Mouse (Mus musculus) hindbrain, embryonic 14.5 days (tissue): ENCODE data around the gene Kcnh4. TPM values are rescaled to one million over a fixed set of nuclear protein-coding genes. Genes with fewer than 3 reads are reported as not detected.

ENCODE experiments used
- ATAC-seq: fragments of 200-750 bp; cut with Nextera tagmentation; 2 replicates; pipeline ENCODE4 v1.8.0; 2017; ENCODE audit warnings: moderate number of reproducible peaks, mild to moderate bottlenecking, moderate TSS enrichment, moderate library complexity; ENCODE audit not compliant: low FRiP score
- DNase-seq: peaks from one replicate; pipeline ENCODE4 v3.0.0-alpha.2; 2015; ENCODE audit warnings: low spot score
- H3K27ac ChIP-seq: fragments of 300-500 bp; sonication (generic); 2 replicates; pipeline ENCODE4 v1.5.1; 2014; ENCODE audit warnings: mild to moderate bottlenecking, moderate library complexity
- H3K27me3 ChIP-seq: fragments of 300-500 bp; sonication (generic); 2 replicates; pipeline ENCODE4 v1.6.1; 2014; ENCODE audit warnings: mild to moderate bottlenecking, low read length, mixed read lengths; ENCODE audit not compliant: control insufficient read depth, insufficient read depth
- H3K36me3 ChIP-seq: fragments of 300-500 bp; sonication (generic); replicated peaks from 2 replicates; pipeline ENCODE4 v1.6.1; 2014; ENCODE audit not compliant: control insufficient read depth, insufficient read depth
- H3K4me1 ChIP-seq: fragments of 300-500 bp; sonication (generic); replicated peaks from 2 replicates; pipeline ENCODE4 v1.6.1; 2014; ENCODE audit warnings: antibody characterized with exemption, low read length, mixed read lengths; ENCODE audit not compliant: control insufficient read depth, insufficient read depth
- H3K4me2 ChIP-seq: fragments of 300-500 bp; sonication (generic); replicated peaks from 2 replicates; pipeline ENCODE4 v1.6.1; 2014; ENCODE audit warnings: mild to moderate bottlenecking, moderate library complexity
- H3K4me3 ChIP-seq: fragments of 300-500 bp; sonication (generic); replicated peaks from 2 replicates; pipeline ENCODE4 v1.5.1; 2014; ENCODE audit warnings: mild to moderate bottlenecking, low read length
- H3K9ac ChIP-seq: fragments of 300-500 bp; sonication (generic); 2 replicates; pipeline ENCODE4 v1.6.1; 2014
- H3K9me3 ChIP-seq: fragments of 300-500 bp; sonication (generic); 2 replicates; pipeline ENCODE4 v1.6.1; 2016; ENCODE audit warnings: low read length; ENCODE audit not compliant: control insufficient read depth
- WGBS: fragments of 180-500 bp; shearing (Covaris S2); extraction: QIAGEN DNeasy Blood & Tissue Kit; methylation state at CpG from one replicate; pipeline ENCODE4 v1.1.7; 2014; 5-methylcytosine and 5-hydroxymethylcytosine counted together
- polyA plus RNA-seq: library from polyadenylated mRNA; unstranded; fragments of >200 nt; fragmentation: Nextera tagmentation; extraction: Ambion mirVana; gene quantifications from 2 replicates; pipeline ENCODE4 v1.2.1, GENCODE M21; 2014

Kcnh4 gene
- polyA plus RNA-seq, 1 experiment from 2014 or later, result 7.6 TPM

DNA sequence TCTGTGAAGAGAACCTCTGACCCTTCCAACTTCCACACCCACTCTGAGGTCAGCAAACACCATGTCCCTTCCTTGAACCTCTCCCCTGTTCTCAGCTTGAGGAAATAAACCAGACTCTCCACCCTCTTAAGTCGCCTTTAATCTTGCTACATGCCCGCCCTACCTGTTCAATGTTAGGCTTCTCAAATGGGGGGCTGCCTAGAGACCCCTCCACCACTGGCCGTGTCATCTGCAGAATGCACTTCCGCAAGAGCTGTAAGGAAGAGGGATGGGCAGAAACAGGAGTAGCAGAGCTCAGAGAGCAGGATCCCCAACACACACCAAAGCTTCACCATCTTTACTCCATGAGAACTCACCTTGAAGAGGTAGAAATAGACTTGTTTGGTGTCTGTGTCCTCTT is 48.8 kb downstream of the Kcnh4 start:
- H3K27me3 ChIP-seq, result no peaks in the 10 kb centered on the region
- H3K9me3 ChIP-seq, result no peaks in the 10 kb centered on the region
- H3K36me3 ChIP-seq, result peaks cover 54% of the 10 kb centered on the region
- WGBS, result 93% methylated on average over 4 of the region's 4 CpGs
- DNase-seq (no peak), ATAC-seq (no peak)
- H3K9ac ChIP-seq, result peak overlapping the region; percentile 92; the same call in 1 of the 2 replicates
- H3K4me3 ChIP-seq, result peak overlapping the region; percentile 93; the same call in 1 of the 2 replicates
- peaks cover 13% of the 10 kb centered on the region for H3K4me1 ChIP-seq
- peak overlapping the region; percentile 86 for H3K4me2 ChIP-seq
- H3K27ac ChIP-seq, result no peak overlapping the region

DNA sequence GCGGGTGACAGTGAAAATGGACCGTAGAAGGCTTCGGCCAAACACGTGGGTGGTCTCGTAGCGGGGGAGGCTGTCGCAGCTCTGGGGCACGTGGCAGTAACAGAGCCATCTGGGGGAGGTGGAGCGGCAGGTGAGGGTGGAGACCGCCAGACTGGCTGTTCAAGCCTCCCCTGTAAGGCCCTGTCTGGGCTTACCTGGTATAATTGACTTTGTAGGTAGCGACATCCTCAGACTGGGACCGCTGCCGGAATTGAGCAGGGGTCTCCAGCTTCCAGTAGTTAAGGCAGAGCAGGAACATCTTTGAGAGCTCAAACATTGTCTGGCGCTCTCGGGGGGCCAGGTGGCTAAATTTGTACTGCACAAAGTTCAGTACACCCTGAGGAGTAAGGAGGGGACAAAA is 49.2 kb downstream of the Kcnh4 start:
- peaks cover 54% of the 10 kb centered on the region for H3K36me3 ChIP-seq
- H3K27me3 ChIP-seq, result no peaks in the 10 kb centered on the region
- no peak overlapping the region for H3K27ac ChIP-seq
- H3K9me3 ChIP-seq, result no peaks in the 10 kb centered on the region
- H3K9ac ChIP-seq, result no peak overlapping the region
- no peak overlapping the region for H3K4me2 ChIP-seq
- no peak for ATAC-seq
- WGBS, result 91% methylated on average over 15 of the region's 15 CpGs
- no peak for DNase-seq
- peaks cover 13% of the 10 kb centered on the region for H3K4me1 ChIP-seq
- no peak overlapping the region for H3K4me3 ChIP-seq

DNA sequence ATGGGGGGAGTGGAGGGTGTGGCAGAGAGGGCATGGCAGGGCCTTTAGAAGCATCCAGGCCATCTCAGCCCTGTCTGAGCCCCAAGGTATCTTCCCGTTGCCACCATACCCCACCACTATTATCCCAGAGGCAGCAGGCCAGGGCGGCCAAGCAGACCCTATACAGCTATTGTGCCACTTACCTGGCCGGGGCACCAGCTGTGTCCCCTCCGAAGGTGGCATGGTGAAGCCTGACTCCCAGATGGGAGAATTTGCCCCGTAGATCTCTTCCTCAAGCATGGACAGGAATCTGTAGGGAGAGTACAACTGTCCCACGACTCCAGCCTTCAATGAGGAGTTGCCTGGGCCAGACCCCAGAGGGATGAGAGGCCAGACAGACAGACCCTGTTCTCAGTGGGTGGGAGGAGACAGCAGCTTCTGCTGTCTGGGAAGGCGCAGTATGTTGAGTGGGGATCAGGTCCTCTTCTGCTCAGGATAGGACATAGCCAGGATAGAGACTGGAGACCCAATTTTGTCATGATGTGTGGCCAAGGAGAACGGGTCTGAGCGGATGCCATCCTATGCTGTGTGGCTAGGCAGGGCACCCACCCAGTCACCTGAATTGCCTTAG is 50.4 kb downstream of the Kcnh4 start:
- Histone ChIP-seq H3K36me3 (peaks cover 64% of the 10 kb centered on the region), H3K27ac (no peak overlapping the region), H3K4me3 (no peak overlapping the region), H3K27me3 (no peaks in the 10 kb centered on the region), H3K9me3 (no peaks in the 10 kb centered on the region), H3K4me1 (peaks cover 13% of the 10 kb centered on the region), H3K9ac (no peak overlapping the region), H3K4me2 (no peak overlapping the region)
- 96% methylated on average over 9 of the region's 9 CpGs for WGBS
- DNase-seq, result no peak
- no peak for ATAC-seq

DNA sequence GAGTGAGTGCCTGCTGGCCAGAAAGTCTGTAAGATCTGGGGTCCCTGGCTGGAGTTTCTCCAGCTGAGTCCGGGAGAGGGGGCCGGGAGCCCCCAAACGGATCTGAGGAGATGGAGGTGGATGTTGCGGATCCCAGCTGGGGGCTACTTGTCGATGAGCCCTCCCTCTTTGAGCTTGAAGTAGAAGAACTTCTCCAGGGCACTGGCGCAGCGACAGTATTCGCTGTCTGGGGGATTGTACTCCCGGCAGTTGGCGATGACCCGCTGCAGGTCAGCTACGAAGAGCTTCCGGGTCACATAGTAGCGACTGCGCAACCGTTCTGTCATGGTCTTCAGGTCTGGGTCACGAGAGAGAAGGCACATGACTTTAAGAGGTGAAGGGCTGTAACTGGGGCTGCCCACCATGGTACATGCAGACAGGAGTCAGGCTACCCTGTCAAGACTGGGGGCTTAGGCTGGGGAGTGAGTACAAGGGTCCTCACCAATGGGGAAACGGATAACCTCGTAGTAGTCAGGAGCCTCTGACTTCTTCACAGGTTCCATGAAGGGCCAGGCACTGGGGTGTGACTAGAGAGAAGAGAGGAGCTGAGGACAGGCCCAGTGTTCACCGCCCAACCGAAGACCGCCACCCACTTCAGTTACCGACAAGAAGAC is 54.5 kb downstream of the Kcnh4 start:
- Histone ChIP-seq H3K4me3 (no peak overlapping the region), H3K4me1 (no peaks in the 10 kb centered on the region), H3K27ac (no peak overlapping the region), H3K9ac (no peak overlapping the region), H3K4me2 (no peak overlapping the region), H3K36me3 (peaks cover 59% of the 10 kb centered on the region), H3K27me3 (0 out of 2 replicates have a peak, but pooled peaks cover 7% of the 10 kb centered on the region), H3K9me3 (no peaks in the 10 kb centered on the region)
- ATAC-seq, result no peak
- 93% methylated on average over 23 of the region's 23 CpGs for WGBS
- DNase-seq, result no peak

DNA sequence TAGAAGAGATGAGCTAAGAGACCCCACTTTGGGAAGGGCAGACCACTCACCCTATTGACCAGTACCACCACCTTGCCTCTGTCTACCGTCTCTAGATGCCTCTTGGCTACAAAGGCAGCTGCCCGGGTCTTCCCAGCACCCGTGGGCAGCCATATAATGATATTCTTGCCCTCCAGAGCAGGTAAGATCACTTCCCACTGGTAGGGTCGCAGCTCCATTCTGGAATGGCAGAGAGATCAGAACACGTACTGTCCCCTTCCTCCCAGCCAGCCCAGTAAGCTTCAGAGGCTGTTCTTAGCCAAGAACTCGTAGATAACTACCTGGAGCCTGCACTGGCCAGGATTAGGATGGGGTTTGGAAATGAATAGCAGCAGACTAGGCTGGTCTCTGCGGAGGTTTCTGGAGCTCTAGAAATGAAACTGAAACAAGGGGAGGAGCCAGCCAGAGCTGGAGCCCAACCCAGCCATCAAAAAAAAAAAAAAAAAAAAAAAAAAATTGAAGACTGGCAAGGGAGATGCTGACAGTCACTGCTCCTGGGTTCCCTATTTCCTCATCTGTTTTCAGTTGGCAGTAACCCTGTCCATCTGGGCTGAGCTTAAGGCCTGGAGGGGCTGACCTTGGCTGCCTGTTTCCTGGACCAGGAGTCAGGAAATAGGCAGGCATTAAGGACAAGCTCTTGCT is 55.8 kb downstream of the Kcnh4 start, which contains the start of gene Dhx58:
TSS of gene Dhx58 (minus strand) at position 421 of the 681 bp plus-strand sequence.
- Histone ChIP-seq H3K27ac (no peak within 1 kb of the TSS), H3K4me3 (no peak within 1 kb of the TSS), H3K36me3 (peaks cover 47% of the 10 kb centered on the region), H3K9ac (no peak within 1 kb of the TSS), H3K9me3 (no peaks in the 10 kb centered on the region), H3K4me1 (no peaks in the 10 kb centered on the region), H3K4me2 (no peak within 1 kb of the TSS), H3K27me3 (0 out of 2 replicates have a peak, but pooled peaks cover 7% of the 10 kb centered on the region)
- ATAC-seq (no peak), DNase-seq (no peak)
- WGBS, result 67% methylated on average over 7 of the region's 7 CpGs

DNA sequence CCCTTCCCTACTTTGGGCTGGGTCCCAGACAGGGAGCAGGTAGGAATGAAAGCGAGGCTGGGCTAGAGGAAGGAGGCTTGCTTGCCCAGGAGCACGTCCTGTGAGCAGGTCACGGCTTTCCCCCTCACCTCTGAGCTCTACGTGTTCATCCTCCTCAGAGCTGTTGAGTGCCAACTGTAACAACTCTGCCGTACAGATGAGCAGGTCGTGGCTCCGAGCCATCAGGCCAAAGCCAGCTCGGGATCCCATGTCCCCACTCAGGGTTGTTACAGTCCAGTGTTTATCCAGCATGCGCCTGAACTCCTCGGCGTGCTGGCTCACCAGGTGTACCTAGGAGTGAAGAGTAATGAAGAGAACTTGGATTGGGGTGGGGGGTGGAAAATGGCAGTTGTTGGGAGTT is 56.4 kb downstream of the Kcnh4 start:
- H3K36me3 ChIP-seq, result peaks cover 41% of the 10 kb centered on the region
- no peak overlapping the region for H3K4me2 ChIP-seq
- H3K4me3 ChIP-seq, result no peak overlapping the region
- ATAC-seq, result no peak
- WGBS, result 70% methylated on average over 11 of the region's 11 CpGs
- no peaks in the 10 kb centered on the region for H3K4me1 ChIP-seq
- no peak overlapping the region for H3K27ac ChIP-seq
- H3K9ac ChIP-seq, result no peak overlapping the region
- DNase-seq, result no peak
- no peaks in the 10 kb centered on the region for H3K9me3 ChIP-seq
- 0 out of 2 replicates have a peak, but pooled peaks cover 7% of the 10 kb centered on the region for H3K27me3 ChIP-seq

DNA sequence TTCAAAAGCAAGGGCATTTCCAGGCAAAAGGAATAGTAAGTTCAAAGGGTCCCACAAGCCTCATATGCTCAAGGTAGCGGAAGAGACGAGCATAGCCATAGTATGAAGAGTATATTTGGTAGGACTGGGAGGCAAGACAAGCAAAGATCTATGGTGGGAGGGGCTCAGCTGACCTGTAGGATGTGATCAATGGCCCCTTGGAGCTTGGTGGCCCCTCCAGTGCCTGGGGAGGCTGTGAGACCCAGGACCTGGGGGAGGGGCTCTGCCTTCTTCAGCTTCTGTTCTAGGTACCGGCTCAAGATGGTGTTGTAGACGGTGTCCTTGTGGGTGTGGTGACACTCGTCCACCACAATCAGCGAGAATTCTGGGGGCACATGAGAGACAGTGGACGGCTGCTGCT is 56.8 kb downstream of the Kcnh4 start:
- Histone ChIP-seq H3K9me3 (no peaks in the 10 kb centered on the region), H3K36me3 (peaks cover 36% of the 10 kb centered on the region), H3K9ac (no peak overlapping the region), H3K4me1 (no peaks in the 10 kb centered on the region), H3K4me3 (no peak overlapping the region), H3K4me2 (no peak overlapping the region), H3K27ac (no peak overlapping the region), H3K27me3 (0 out of 2 replicates have a peak, but pooled peaks cover 7% of the 10 kb centered on the region)
- 39% methylated on average over 7 of the region's 7 CpGs for WGBS
- no peak for ATAC-seq
- DNase-seq, result no peak

DNA sequence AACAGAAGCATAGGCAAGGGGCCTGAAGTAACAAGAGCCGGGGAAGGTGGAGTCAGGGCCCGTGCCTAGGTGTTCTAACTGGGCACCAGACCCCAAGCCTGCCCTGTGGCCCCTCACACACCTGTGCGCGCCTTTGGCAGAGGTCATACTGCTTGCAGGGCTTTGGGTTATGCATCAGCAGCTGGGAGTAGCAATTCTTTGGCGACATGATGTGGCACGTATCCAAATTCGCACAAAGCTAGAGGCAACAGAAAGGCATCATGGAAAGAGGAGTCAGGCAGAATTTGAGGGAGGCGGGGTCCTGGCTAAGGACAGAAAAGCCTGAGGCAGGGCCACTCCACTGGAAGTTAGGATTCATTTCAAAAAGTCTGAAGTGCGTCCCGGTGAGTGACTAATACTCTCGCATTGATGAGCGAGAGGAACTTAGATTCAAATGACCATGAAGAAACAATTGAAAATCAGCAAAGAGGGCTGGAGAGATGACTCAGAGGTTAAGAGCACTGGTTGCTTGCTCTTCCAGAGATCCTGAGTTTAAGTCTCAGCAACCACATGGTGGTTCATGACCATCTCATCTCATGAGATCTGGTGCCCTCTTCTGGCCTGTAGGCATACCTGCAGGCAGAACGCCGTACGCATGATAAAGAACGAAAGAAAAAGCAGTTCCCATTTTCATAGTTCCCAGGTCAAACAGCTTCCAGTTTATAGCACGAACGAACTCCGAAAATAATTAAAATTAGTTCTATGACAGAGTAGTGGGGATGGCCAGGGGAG is 57.5 kb downstream of the Kcnh4 start:
- H3K27me3 ChIP-seq, result 0 out of 2 replicates have a peak, but pooled peaks cover 7% of the 10 kb centered on the region
- H3K27ac ChIP-seq, result no peak overlapping the region
- ATAC-seq (no peak), DNase-seq (peak; percentile 87)
- no peak overlapping the region for H3K4me3 ChIP-seq
- H3K9me3 ChIP-seq, result no peaks in the 10 kb centered on the region
- no peak overlapping the region for H3K9ac ChIP-seq
- no peaks in the 10 kb centered on the region for H3K4me1 ChIP-seq
- H3K36me3 ChIP-seq, result peaks cover 30% of the 10 kb centered on the region
- WGBS, result 35% methylated on average over 19 of the region's 19 CpGs
- H3K4me2 ChIP-seq, result no peak overlapping the region

DNA sequence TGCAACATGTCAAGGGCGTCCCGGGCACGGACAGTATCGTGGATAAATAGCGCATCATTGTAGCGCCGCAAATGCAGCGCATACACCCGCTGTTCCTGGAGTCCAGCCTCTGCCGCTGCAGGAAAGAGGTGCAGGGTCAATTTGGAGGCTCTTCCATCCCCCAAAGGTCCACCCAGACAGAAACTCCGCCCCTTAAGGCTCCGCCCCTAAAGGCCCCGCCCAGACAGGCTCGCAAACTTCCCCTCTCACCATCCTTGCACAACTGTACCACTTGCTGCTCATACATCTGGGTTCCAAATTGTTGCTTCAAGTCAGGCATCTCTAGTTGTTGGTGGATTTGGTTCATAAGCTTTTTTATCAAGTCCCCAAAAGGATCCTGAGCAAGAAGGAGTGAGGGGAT is 58.4 kb downstream of the Kcnh4 start:
- 0 out of 2 replicates have a peak, but pooled peaks cover 7% of the 10 kb centered on the region for H3K27me3 ChIP-seq
- ATAC-seq, result no peak
- 2% methylated on average over 14 of the region's 14 CpGs for WGBS
- peak overlapping the region; percentile 33 for H3K4me2 ChIP-seq
- H3K9me3 ChIP-seq, result no peaks in the 10 kb centered on the region
- H3K36me3 ChIP-seq, result peaks cover 20% of the 10 kb centered on the region
- H3K27ac ChIP-seq, result no peak overlapping the region
- no peak for DNase-seq
- 0 out of 2 replicates have a peak overlapping the region, but pooled peaks have one; percentile 24 for H3K9ac ChIP-seq
- no peaks in the 10 kb centered on the region for H3K4me1 ChIP-seq
- 0 out of 2 replicates have a peak overlapping the region, but pooled peaks have one; percentile 7 for H3K4me3 ChIP-seq
